Mouse (Mus musculus) spleen, adult 18-20 months (tissue): Measurements from ENCODE around the gene Dab1.

Experiments
- DNase-seq, 2 experiments: peaks; one replicate each; pipeline ENCODE4 v3.0.0; 2022; ENCODE audit warnings: mixed read lengths in 2 of 2

Gene Dab1

GRCm38 (mm10) chr4:104008406-104008805 is 389.2 kb downstream of the Dab1 start:
- no peak for DNase-seq

- no peak for DNase-seq
These were observed 392.5 kb downstream of the Dab1 start for GRCm38 (mm10) chr4:104011683-104012082.

DNA sequence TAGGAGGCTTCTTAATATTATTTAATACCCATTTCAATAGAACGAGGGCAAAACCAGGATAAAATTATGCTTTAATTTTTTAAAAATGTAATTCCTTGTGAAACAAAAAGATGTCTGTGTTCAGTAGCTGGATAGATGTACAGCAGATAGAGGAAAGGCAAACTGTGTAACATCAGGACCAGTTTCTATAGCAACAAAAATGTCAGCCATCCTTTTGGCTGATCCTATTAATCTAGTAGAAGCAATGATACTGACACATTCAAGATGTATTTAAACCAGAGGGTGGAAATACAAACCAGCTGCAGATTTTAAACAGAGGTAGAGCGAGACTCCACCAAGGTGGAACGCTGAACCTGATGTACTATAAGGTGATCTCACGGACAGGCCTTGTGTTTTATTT is 393.0 kb downstream of the Dab1 start:
- DNase-seq: no peak

- DNase-seq: no peak
These were observed 406.0 kb downstream of the Dab1 start for GRCm38 (mm10) chr4:104025117-104025694.

- no peak for DNase-seq
These were observed 407.7 kb downstream of the Dab1 start for GRCm38 (mm10) chr4:104026834-104027233.

DNA sequence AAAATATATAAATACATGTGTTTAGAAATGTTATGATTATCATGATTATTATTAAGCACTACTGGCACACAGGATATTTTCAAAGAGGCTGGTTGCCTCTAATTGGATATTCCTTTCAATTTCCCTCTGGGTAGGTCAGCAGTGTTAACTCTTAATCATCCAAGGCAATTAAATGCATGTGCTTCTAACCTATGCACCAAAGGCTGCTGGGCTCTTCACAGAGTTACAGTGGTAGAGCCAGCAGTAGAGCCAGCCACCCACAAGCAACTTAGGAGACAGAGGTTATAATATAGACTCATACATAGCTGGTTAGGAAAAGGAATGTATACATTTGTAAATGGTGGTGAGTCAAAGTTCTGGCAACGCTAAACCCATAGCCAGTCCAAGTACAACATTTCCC is 408.1 kb downstream of the Dab1 start:
- no peak for DNase-seq

- DNase-seq: no peak
These were observed 416.9 kb downstream of the Dab1 start for GRCm38 (mm10) chr4:104036091-104036490.

GRCm38 (mm10) chr4:104039588-104039987 is 420.4 kb downstream of the Dab1 start:
- no peak for DNase-seq

DNA sequence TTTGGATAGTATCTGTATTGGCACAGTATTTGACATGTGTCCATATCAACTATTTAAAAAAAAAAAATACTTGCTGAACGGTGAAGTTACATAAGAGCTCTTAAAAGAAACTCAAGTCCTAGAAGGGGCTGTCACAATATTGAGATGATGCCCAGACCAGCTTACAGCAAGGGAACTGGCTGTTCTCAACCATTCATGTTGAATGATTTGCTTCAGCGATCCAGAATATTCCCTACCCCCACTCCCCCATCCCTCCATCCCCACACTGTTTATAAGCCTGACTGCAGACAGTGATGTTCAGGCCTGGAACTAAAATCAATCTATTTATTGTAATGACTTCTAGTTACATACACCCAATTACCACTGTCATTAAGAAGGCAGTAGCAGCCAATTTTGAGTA is 424.3 kb downstream of the Dab1 start:
- DNase-seq: no peak

GRCm38 (mm10) chr4:104044634-104045033 is 425.5 kb downstream of the Dab1 start:
- no peak for DNase-seq

DNA sequence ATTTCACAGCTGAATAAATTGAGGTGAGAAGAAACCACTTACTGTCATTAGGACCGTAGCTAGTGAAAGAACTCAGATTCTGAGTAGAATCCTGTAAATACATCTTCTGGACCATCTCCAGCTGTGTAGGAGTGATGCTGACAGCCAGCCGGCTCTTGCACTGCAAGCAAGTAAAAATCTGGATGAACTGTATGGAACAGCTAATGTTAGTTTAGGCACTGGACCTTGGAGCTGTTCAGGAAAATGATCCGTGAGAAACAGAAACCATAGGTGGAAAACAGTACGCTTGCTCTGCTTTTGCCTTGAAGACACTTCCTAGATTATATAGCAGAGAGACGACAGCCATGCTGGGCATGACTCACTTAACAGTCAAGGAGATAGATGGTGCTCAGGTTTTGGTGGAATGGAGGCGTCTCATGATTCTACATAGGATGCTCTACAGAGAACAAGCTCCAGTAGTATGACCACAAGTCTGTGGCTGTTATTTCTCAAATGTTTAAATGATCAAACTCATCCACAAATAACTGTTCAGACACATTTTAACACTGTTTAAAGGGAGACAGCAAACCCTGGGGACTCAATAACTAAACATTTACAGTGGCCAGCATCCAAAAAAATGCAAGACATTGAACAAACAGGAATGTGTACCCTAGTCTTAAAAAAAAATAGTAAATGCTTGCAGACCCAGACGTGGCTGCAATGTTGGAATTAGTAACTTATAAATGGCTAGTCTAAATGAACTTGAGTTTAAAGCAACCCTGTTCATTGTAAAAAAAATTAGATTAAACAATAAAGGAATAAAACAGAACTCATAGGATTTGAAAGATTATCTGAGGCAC is 429.0 kb downstream of the Dab1 start:
- no peak for DNase-seq

DNA sequence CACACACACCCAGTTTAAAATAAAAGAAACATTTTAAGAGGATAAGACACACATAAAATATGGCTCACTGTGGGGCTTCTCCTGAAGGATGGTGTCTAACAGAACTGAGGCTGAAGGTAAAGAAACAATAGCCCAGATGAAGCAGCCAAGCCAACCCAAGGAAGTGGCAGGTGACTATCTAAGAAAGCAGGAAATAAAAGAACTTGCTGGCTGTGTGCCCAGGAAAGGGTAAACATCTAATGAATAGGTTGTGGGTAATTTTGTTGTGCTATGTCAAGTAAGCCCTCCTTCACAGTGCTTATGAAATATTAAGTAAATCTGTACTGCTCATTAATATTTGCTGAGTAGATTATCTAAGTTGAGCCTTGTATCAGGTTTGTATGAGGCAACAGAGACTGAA is 438.0 kb downstream of the Dab1 start:
- no peak for DNase-seq

- no peak for DNase-seq
These were observed 440.4 kb downstream of the Dab1 start for GRCm38 (mm10) chr4:104059569-104059968.

DNA sequence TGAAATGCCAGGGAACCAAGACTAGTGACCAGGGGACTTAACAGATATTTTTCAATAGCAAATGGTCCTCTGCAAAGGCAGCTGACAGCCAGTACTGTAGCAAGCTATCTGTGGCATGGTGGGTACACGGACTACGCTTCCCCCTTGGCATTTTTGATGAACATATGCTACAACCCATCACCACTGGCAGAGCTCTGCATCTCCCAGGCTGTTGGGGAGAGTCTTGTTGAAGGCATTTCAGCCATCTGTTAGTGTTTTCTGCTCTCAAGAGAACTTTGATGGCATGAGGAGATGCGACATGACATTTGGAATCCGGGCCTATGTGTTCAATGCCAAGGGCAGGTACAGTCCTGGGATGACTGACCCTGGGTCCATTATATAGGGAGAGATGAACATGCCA is 443.2 kb downstream of the Dab1 start:
- DNase-seq: no peak

DNA sequence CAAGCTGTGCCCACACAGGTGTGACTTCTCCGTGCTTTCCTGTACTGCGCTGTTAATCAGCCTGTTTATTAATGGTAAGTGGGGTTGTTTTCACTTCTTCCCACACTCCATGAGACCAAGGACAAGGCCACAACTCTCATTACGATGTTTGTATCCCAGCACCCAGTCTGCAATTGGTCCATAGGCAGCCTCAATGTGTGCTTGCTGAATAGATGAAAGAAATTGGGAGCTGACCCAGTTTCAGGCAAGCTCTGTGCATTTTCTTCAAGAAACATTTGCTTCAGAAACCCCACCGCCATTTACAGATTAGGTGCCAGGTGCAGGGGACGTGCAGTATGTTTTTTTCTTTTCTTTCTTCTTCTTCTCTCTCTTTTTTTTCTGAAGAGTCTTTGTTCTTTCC is 447.7 kb downstream of the Dab1 start:
- DNase-seq: no peak

DNA sequence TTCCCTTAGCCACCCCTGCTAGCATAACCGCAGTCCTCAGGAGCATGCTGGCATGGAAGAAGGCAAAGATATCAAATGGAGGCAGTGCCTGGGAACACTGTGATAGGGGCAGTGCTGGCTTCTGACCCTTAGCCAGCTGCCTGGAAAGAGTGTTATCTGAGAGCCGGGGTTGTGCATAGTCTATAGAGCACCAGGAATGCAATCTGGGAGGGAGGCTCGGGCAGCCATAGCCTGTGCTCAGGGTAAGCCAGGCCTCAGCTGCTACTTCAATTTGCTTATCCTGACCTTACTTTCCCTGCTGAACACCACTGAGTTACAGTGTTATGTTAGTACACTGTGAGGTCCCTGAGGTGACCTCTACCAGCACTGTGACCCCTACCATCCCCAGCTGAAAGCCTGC is 448.6 kb downstream of the Dab1 start:
- DNase-seq: no peak

GRCm38 (mm10) chr4:104071296-104071695 is 452.1 kb downstream of the Dab1 start:
- DNase-seq: no peak

- DNase-seq: no peak
These were observed 454.8 kb downstream of the Dab1 start for GRCm38 (mm10) chr4:104073920-104074459.

- no peak for DNase-seq
These were observed 458.6 kb downstream of the Dab1 start for GRCm38 (mm10) chr4:104077771-104078170.

DNA sequence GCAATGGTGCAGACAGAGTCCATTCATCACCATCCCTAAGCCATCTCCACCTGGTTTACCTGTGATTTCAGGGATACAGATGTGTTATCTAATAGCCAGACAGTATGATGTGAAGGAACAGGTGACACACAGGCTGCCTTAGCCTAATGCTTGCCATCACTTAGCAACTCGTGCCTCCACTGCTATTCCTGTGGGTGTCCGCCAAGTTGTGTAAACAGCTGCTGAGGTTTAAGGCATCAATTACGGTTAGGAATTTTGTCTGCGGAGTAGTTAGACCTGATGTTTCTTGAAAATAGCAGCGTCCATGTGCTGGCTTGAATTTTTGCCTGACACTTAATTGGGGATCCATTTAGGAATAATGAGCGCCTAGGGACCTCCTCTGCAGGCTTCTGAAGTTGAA is 487.1 kb downstream of the Dab1 start:
- DNase-seq: no peak

DNA sequence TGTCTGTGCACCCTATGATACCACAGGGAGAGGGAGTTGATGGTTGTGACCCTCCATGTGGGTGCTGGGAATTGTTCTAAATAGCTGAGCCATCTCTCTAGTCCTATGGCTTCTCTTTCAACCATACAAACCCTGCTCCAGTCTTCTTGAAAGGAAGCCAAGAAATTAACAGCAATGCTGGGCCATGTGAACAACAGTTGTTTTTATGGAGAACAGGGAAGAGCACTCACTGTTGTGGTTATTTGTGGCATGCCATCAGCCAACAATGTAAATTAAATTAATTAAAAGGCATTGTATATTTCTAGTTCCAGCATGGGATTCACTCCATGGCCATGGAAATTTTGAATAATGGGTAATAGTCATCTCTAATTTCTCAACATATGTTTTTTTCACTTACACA is 492.5 kb downstream of the Dab1 start:
- no peak for DNase-seq

- DNase-seq: no peak
These were observed 494.2 kb downstream of the Dab1 start for GRCm38 (mm10) chr4:104113209-104114005.

DNA sequence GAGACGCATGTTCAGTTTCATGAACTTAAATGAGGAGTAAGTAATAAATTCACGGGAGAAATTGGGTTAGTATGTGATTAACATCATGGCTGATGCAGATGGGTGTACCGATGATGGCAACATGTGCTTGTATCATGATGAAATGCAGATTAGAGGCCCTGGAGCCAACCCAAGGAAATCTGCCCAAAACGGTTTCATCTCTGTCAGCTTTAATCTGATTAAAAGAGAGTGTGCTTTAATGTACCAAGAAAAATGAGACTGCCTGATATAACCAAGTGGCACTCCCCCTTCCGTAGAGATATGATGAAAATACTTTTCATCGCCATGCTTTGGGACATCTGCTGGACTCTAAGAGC is 494.8 kb downstream of the Dab1 start:
- no peak for DNase-seq

DNA sequence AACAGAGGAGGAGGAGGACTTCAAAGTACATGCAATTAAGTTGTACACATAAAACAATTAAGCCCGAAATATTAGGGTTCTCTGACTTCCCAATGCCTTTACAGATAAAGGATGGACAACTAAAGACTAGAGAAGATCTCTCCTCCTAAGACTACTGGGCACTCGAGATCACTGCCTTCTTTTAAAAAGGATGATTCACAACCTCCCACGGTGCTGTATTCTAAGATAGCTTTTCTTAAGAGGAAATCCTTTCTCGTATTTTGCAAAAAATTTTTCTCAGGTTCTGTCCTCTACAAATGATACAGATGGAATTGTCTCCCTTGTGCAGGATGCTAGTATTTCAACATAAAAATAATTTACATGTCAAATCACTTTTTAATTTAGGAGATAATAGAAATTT is 500.9 kb downstream of the Dab1 start:
- DNase-seq: no peak
